Mouse (Mus musculus): ENCODE results near the gene Tnfsf12. TPM values are rescaled to one million over a fixed set of nuclear protein-coding genes. Genes with fewer than 3 reads are reported as not detected.
"Not testable (repeated sequence)": the region's sequence is repeated elsewhere in the genome, so short reads cannot be mapped to it uniquely, and the experiment has no call there.

Gene Tnfsf12
- polyA plus RNA-seq (2012; rRNA removed): 12.2 and 16.3 TPM in 2 replicates

GRCm38 (mm10) chr11:69695361-69696181, at the start of gene Tnfsf12, which contains the start of gene Tnfsfm13:
Gene Tnfsf12, minus strand, starts transcription at chr11:69695849.
Gene Tnfsfm13, minus strand, starts transcription at chr11:69696098.
- Histone ChIP-seq H3K36me3 (ENCODE audit: control insufficient read depth, insufficient read depth, low read length) (no peaks in the 10 kb centered on the region), H3K4me3 (ENCODE audit: control insufficient read depth, insufficient read depth, low read length) (peak within 1 kb of the TSS; percentile 34), H3K4me1 (replicated peaks; ENCODE audit: control insufficient read depth, insufficient read depth, low read length) (no peaks in the 10 kb centered on the region), H3K27ac (ENCODE audit: control insufficient read depth, insufficient read depth, low read length) (no peak within 1 kb of the TSS), H3K27me3 (ENCODE audit: control insufficient read depth, insufficient read depth, low read length) (peaks cover 3% of the 10 kb centered on the region; the same call in 1 of the 2 replicates)
- 22% methylated on average over 40 of the region's 41 CpGs for whole genome bisulfite sequencing
- no peak for TF ChIP-seq CTCF (IDR thresholded peaks at IDR 0.05; ENCODE audit: borderline replicate concordance, control insufficient read depth, extremely low read depth, insufficient read depth, low read length, poor library complexity)
- no peak for TF ChIP-seq POLR2A (IDR thresholded peaks at IDR 0.05; ENCODE audit: control insufficient read depth, extremely low read depth, insufficient read depth, low read length, poor library complexity)
- no peak for DNase-seq

- not testable (repeated sequence) for H3K27me3 ChIP-seq (ENCODE audit: control insufficient read depth, insufficient read depth, low read length); H3K4me3 ChIP-seq (ENCODE audit: control insufficient read depth, insufficient read depth, low read length); H3K27ac ChIP-seq (ENCODE audit: control insufficient read depth, insufficient read depth, low read length); DNase-seq; H3K4me1 ChIP-seq (replicated peaks; ENCODE audit: control insufficient read depth, insufficient read depth, low read length)
- WGBS: 81% methylated on average over 2 of the region's 3 CpGs
- peaks cover 26% of the 10 kb centered on the region for H3K36me3 ChIP-seq (ENCODE audit: control insufficient read depth, insufficient read depth, low read length)
Observed at GRCm38 (mm10) chr11:69731408-69731807, 35.8 kb upstream of the Tnfsf12 start.

GRCm38 (mm10) chr11:69729063-69729462, 33.4 kb upstream of the Tnfsf12 start:
- TF ChIP-seq CTCF (IDR thresholded peaks at IDR 0.05; ENCODE audit: borderline replicate concordance, control insufficient read depth, extremely low read depth, insufficient read depth, low read length, poor library complexity) (no peak), POLR2A (IDR thresholded peaks at IDR 0.05; ENCODE audit: control insufficient read depth, extremely low read depth, insufficient read depth, low read length, poor library complexity) (no peak)

GRCm38 (mm10) chr11:69725951-69726350, 30.3 kb upstream of the Tnfsf12 start:
- Histone ChIP-seq H3K27me3 (ENCODE audit: control insufficient read depth, insufficient read depth, low read length) (no peaks in the 10 kb centered on the region), H3K36me3 (ENCODE audit: control insufficient read depth, insufficient read depth, low read length) (no peaks in the 10 kb centered on the region), H3K4me3 (ENCODE audit: control insufficient read depth, insufficient read depth, low read length) (no peak overlapping the region), H3K4me1 (replicated peaks; ENCODE audit: control insufficient read depth, insufficient read depth, low read length) (no peaks in the 10 kb centered on the region), H3K27ac (ENCODE audit: control insufficient read depth, insufficient read depth, low read length) (no peak overlapping the region)
- 67% methylated on average over 5 of the region's 5 CpGs for WGBS
- DNase-seq: no peak
- TF ChIP-seq POLR2A (IDR thresholded peaks at IDR 0.05; ENCODE audit: control insufficient read depth, extremely low read depth, insufficient read depth, low read length, poor library complexity) (no peak), CTCF (IDR thresholded peaks at IDR 0.05; ENCODE audit: borderline replicate concordance, control insufficient read depth, extremely low read depth, insufficient read depth, low read length, poor library complexity) (no peak)

More at GRCm38 (mm10) chr11:69729063-69729462, 33.4 kb upstream of the Tnfsf12 start:
- 47% methylated on average over 3 of the region's 3 CpGs for WGBS
- Histone ChIP-seq H3K36me3 (ENCODE audit: control insufficient read depth, insufficient read depth, low read length) (peaks cover 3% of the 10 kb centered on the region), H3K4me3 (ENCODE audit: control insufficient read depth, insufficient read depth, low read length) (no peak overlapping the region), H3K27me3 (ENCODE audit: control insufficient read depth, insufficient read depth, low read length) (no peaks in the 10 kb centered on the region), H3K4me1 (replicated peaks; ENCODE audit: control insufficient read depth, insufficient read depth, low read length) (no peaks in the 10 kb centered on the region), H3K27ac (ENCODE audit: control insufficient read depth, insufficient read depth, low read length) (no peak overlapping the region)
- DNase-seq: peak; percentile 68

GRCm38 (mm10) chr11:69723074-69723473, 27.4 kb upstream of the Tnfsf12 start:
- TF ChIP-seq CTCF (IDR thresholded peaks at IDR 0.05; ENCODE audit: borderline replicate concordance, control insufficient read depth, extremely low read depth, insufficient read depth, low read length, poor library complexity): no peak
- TF ChIP-seq POLR2A (IDR thresholded peaks at IDR 0.05; ENCODE audit: control insufficient read depth, extremely low read depth, insufficient read depth, low read length, poor library complexity): no peak
- no peak overlapping the region for H3K4me3 ChIP-seq (ENCODE audit: control insufficient read depth, insufficient read depth, low read length)
- no peaks in the 10 kb centered on the region for H3K36me3 ChIP-seq (ENCODE audit: control insufficient read depth, insufficient read depth, low read length)
- H3K27ac ChIP-seq (ENCODE audit: control insufficient read depth, insufficient read depth, low read length): no peak overlapping the region
- DNase-seq: no peak
- H3K4me1 ChIP-seq (replicated peaks; ENCODE audit: control insufficient read depth, insufficient read depth, low read length): no peaks in the 10 kb centered on the region
- 67% methylated on average over 2 of the region's 2 CpGs for WGBS
- no peaks in the 10 kb centered on the region for H3K27me3 ChIP-seq (ENCODE audit: control insufficient read depth, insufficient read depth, low read length)

- WGBS: 90% methylated on average over 6 of the region's 6 CpGs
- no peak overlapping the region for H3K27ac ChIP-seq (ENCODE audit: control insufficient read depth, insufficient read depth, low read length)
- H3K4me3 ChIP-seq (ENCODE audit: control insufficient read depth, insufficient read depth, low read length): no peak overlapping the region
- H3K36me3 ChIP-seq (ENCODE audit: control insufficient read depth, insufficient read depth, low read length): no peaks in the 10 kb centered on the region
- H3K27me3 ChIP-seq (ENCODE audit: control insufficient read depth, insufficient read depth, low read length): no peaks in the 10 kb centered on the region
- no peak for DNase-seq
- H3K4me1 ChIP-seq (replicated peaks; ENCODE audit: control insufficient read depth, insufficient read depth, low read length): no peaks in the 10 kb centered on the region
- no peak for TF ChIP-seq POLR2A (IDR thresholded peaks at IDR 0.05; ENCODE audit: control insufficient read depth, extremely low read depth, insufficient read depth, low read length, poor library complexity)
- TF ChIP-seq CTCF (IDR thresholded peaks at IDR 0.05; ENCODE audit: borderline replicate concordance, control insufficient read depth, extremely low read depth, insufficient read depth, low read length, poor library complexity): no peak
Observed at GRCm38 (mm10) chr11:69720852-69721251, 25.2 kb upstream of the Tnfsf12 start.
